Mouse (Mus musculus): Measurements from ENCODE around the gene Olfr978. TPM values are rescaled to one million over a fixed set of nuclear protein-coding genes. Genes with fewer than 3 reads are reported as not detected.

The Olfr978 gene
- not detected for total RNA-seq (2023)

DNA sequence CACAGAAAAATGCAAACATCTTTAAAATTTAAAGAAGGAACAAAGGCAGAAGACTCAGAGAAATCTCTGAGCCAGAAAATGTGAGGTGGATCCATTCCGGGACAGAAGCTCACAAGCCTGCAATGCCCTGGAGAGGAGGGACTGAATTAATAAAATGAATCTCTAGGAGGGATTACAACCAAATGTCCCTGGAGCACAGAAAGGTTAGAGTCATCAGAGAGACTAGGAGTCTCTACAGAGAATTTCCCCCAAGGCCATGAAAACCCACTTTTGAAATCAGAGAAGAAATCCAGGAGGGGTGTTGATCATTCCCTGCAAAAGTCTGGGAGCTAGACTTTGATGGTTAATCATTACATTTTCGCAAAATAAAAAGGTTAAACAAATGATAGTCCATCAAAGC, at the start of gene Olfr978:
Gene Olfr978, plus strand, starts transcription at position 301 of the 400 bp plus-strand sequence.

DNA sequence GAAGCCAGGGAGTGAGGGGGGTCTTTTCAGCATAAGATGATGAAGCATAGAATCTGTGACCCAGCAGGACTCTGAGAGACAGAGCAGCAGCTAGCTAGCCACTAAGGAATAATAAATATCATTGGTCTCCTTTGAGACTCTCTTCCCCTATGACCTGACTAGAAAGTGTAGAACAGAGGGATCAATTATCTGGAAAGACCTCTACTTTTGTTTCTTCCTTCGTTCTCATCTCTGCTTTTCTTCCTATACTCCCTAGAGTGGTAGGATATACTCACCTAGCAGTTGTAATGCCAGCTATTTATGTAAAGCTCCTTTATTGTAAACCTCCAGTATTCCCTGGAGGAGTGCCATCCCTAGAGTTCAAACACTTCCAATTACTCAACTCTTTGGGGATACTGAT, 40.0 kb upstream of the Olfr978 start, which contains the start of gene Olfr975:
Gene Olfr975, minus strand, starts transcription at position 101 of the 400 bp plus-strand sequence.

DNA sequence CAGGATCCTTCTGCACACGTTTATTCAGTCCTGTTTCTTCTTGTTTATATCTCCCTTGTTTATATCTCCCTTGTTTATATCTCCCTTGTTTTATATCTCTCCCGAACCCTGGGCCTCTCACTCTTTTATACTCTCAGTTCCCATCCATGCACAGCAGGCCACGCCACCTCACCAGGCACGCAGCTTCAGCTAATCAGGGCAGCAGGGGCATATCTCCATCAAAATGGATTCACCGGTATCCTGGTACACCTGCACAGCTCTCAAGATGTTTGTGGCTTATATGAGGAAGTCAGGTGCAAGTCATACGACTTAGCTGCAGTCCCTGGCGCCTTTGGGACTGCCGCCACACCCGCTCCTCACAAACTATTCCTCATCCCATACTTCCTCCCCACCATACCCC, 30.9 kb upstream of the Olfr978 start, which contains the start of gene Olfr976:
Gene Olfr976, minus strand, starts transcription at position 101 of the 400 bp plus-strand sequence.

DNA sequence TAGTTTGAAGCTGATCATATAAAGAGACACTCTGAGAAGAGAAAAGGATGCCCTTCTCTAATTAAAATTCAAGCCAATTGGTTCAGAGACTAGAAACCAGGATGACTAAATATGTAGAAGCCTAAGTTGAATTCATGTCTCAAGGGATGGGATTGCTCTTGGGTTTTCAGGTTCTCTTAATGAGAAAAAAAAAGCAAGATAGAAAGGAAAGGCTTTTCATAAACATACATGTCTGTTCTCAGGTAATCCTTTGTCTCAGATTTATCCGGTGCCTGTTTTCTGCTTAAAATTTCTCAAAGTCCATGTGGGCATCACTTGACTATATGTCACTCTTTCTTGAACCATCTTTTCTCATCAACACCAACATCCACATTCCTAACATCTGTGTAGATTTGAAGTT, 11.5 kb downstream of the Olfr978 start, which contains the start of gene Olfr979:
Gene Olfr979, minus strand, starts transcription at position 101 of the 400 bp plus-strand sequence.

DNA sequence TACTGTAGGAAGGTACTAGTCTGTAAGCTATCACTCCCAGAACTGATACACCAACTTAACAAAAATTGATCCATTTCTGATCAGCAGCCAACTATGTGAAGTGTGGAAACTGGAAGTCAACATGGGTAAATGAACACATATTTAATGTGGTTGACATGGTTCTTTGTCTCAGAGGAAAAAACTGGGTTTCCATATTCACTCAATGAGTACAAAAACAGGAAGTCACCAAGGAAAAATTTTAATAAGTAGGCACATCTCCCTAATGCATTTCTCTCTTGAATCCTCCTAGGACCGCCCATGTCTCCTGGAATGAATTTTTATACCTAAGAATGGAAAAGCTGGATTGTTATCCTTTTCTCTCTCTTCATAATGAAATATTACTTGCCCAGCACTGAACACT, 17.6 kb downstream of the Olfr978 start, which contains the start of gene Olfr980:
Gene Olfr980, minus strand, starts transcription at position 101 of the 400 bp plus-strand sequence.

DNA sequence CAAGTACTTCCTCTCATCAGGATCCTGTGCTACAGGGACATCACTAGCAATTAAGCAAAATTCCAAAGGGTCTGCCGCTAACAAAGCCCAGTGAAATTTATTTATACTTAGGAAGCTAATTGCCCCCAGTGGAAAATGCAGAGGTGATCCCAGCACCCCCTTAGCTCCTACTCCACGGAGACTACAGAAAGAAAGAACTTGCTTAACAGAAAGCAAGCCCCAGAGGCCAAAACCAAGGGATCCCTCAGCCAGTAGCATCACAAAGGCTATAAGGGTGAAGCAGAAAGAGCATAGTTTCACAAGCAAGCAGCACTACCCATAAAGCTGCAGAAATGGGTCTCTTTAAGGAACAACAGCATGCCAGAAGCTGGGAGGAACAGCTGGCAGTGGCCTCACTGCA, 29.3 kb downstream of the Olfr978 start, which contains the start of gene Olfr981:
Gene Olfr981, plus strand, starts transcription at position 301 of the 400 bp plus-strand sequence.

Other genes starting within 250 kb of the Olfr978 start
- gene Olfr967, start 245.9 kb upstream of the Olfr978 start, total RNA-seq (2023) = not detected
- gene Olfr968, start 208.9 kb upstream of the Olfr978 start, total RNA-seq (2023) = not detected
- gene Olfr969, start 201.2 kb upstream of the Olfr978 start, total RNA-seq (2023) = not detected
- gene Olfr970, start 183.3 kb upstream of the Olfr978 start, total RNA-seq (2023) = not detected
- gene Olfr971, start 155.2 kb upstream of the Olfr978 start, total RNA-seq (2023) = not detected
- gene Olfr972, start 125.7 kb upstream of the Olfr978 start, total RNA-seq (2023) = not detected
- gene Olfr229, start 84.8 kb upstream of the Olfr978 start, total RNA-seq (2023) = not detected
- gene Olfr974, start 54.6 kb upstream of the Olfr978 start, total RNA-seq (2023) = not detected
- not detected for gene Olfr975, start 40.1 kb upstream of the Olfr978 start, total RNA-seq (2023)
- gene Olfr976, start 31.0 kb upstream of the Olfr978 start, total RNA-seq (2023) = not detected
- gene Olfr979, start 11.4 kb downstream of the Olfr978 start, total RNA-seq (2023) = not detected
- gene Olfr980, start 17.5 kb downstream of the Olfr978 start, total RNA-seq (2023) = not detected
- not detected for gene Olfr981, start 29.4 kb downstream of the Olfr978 start, total RNA-seq (2023)
- gene Olfr982, start 81.7 kb downstream of the Olfr978 start, total RNA-seq (2023) = not detected
- not detected for gene Olfr983, start 101.5 kb downstream of the Olfr978 start, total RNA-seq (2023)
- gene Olfr984, start 122.1 kb downstream of the Olfr978 start, total RNA-seq (2023) = under 1 TPM; 0.12 TPM
- not detected for gene Olfr985, start 138.1 kb downstream of the Olfr978 start, total RNA-seq (2023)
- not detected for gene Tmem225, start 156.0 kb downstream of the Olfr978 start, total RNA-seq (2023)
- gene Olfr986, start 188.8 kb downstream of the Olfr978 start, total RNA-seq (2023) = not detected
- 1 to 10 TPM; 2.3 to 3.1 TPM for gene Zfp202, start 200.2 kb downstream of the Olfr978 start, total RNA-seq (2023)

All from T-cell, adult 66 days (primary cell).